Mouse (Mus musculus) brain, embryonic 14.5 days (tissue): ENCODE data around the gene Fancf.

Source experiments
- CTCF ChIP-seq: fragments of 200-500 bp; IDR thresholded peaks from 2 replicates; pipeline ENCODE4 v1.5.1; 2012; ENCODE audit warnings: inconsistent platforms, mild to moderate bottlenecking, moderate library complexity, borderline replicate concordance; ENCODE audit not compliant: insufficient read depth, insufficient read length; ENCODE audit errors: extremely low read depth
- POLR2A ChIP-seq: fragments of 200-500 bp; IDR thresholded peaks from 2 replicates; pipeline ENCODE4 v1.6.1; 2012; ENCODE audit warnings: mild to moderate bottlenecking, inconsistent platforms, borderline replicate concordance; ENCODE audit not compliant: poor library complexity, insufficient read depth, insufficient read length, severe bottlenecking; ENCODE audit errors: extremely low read depth

GRCm38 (mm10) chr7:51862097-51862492, at the start of gene Fancf:
- TF ChIP-seq CTCF, result no peak
- peak; percentile 46; the same call in 1 of the 2 replicates for TF ChIP-seq POLR2A
